Mouse (Mus musculus): ENCODE results near the gene Ltb4r2.

The Ltb4r2 gene
- long read RNA-seq, experiment 1 = 0 reads
- long read RNA-seq, experiment 2 = 0 reads

GRCm38 (mm10) chr14:55761163-55761562 lies at the start of gene Ltb4r2:
TSS of gene Ltb4r2 (plus strand) at chr14:55761428.
- intact Hi-C loops (cut with DNase I) = no loop called here

- intact Hi-C loops (cut with DNase I) = no loop called here
Measured at GRCm38 (mm10) chr14:55711786-55712185, 49.4 kb upstream of the Ltb4r2 start.

DNA sequence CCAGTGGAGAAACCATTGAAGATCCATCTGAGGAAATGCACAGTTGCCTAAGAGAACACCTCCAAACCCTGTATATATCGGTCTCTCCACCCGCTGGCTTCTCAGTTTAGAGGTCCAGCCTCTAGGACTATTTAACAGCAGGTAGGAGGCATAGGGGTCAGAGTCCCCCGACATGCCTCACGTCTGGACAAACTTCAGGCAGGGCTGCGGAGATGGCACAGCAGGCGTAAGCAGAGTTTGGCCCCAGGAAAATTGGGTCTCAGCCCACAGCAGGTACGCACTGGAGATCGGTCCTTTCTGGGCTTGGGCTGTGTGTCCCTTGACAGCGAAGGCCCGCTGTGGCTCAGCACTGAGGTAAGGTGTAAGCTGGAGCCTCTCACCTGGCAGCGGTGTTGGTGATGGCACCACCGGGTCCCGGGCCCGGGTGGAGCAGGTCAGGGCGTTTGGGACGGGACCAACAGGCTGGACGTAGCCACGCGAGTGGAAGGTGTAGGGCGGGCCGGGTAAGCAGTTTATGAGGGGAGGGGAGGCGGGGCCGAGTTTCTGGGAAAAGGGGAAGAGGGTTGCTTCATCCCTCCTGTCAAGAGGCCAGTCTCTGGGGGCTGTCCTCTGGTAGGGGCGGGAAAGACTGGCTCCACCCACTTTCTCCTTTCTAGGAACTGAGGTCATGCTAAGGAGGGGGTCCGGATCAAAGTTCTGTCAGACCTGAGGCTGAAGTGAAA lies 48.1 kb upstream of the Ltb4r2 start:
- intact Hi-C loops (cut with DNase I) = no loop called here

DNA sequence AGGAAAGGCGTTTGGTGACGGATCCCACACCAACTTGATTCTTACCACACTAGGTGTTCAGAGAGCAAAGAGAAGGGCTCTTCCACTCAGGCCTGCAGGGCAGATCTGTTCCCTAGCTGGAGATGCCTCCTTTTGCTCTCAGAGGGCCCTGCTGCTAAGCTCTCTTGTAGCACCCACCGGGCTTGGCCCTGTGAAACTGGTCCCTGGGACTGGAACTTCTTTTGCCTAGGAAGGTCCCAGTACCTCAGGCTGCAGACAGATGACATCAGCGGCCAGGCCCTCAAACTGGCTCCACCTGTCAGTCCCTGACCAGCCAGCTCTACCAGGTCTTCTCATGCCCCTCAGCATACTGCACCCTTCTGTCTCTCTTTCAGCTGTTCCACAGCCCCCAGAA lies 47.5 kb upstream of the Ltb4r2 start, which contains the start of gene Tgm1:
TSS of gene Tgm1 (minus strand) at position 198 of the 394 bp plus-strand sequence.
- intact Hi-C loops (cut with DNase I) = no loop called here

DNA sequence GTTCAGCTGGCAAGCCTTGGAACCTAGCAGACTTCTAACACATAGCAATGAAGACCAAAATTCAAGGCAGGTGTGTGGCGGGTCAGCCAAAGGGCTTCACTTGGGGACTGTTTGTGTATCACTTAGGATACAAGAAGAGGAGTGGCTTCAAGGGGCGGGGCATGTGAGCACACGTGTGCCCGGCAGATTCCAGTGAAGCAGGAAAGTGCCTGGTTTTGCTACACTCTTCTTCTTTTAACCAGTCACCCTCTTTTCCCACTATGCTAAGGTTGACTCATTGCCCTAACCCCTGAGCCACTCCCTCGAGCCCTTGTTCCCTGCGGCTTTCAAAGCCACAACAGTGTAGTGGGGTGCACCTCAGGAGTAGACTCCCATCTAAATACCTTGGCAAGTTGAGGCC lies 46.3 kb upstream of the Ltb4r2 start:
- intact Hi-C loops (cut with DNase I) = no loop called here

GRCm38 (mm10) chr14:55716271-55716670 lies 45.0 kb upstream of the Ltb4r2 start:
- intact Hi-C loops (cut with DNase I) = no loop called here

- intact Hi-C loops (cut with DNase I) = no loop called here
Measured at GRCm38 (mm10) chr14:55716884-55717283, 44.3 kb upstream of the Ltb4r2 start.

- intact Hi-C loops (cut with DNase I) = no loop called here
Measured at GRCm38 (mm10) chr14:55719737-55720136, 41.5 kb upstream of the Ltb4r2 start.

- intact Hi-C loops (cut with DNase I) = no loop called here
Measured at GRCm38 (mm10) chr14:55720666-55721065, 40.6 kb upstream of the Ltb4r2 start.

DNA sequence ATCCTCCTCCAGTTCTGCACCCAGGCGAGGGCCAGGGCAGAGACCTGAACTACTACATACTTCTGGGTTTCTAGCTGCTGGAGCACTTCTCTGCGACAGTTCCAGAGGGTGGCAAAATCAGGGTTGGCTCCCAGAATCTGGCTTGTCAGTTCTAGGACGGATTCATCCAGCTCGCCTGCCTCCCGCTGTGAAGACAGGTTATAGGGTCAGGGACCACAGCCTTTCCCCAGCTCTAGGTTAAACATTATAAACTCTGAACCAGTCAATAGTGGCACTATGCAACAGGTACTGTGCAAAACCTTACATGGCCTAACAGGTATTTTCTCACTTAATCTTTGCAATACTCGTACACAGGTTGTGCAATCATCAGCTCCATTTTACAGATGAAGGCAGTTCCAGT lies 40.2 kb upstream of the Ltb4r2 start:
- intact Hi-C loops (cut with DNase I) = no loop called here

GRCm38 (mm10) chr14:55721700-55722437 lies 39.4 kb upstream of the Ltb4r2 start, which contains the start of gene Rabggta:
TSS of gene Rabggta (minus strand) at chr14:55722263.
- intact Hi-C loops (cut with DNase I) = no loop called here

GRCm38 (mm10) chr14:55722438-55722945 lies 38.7 kb upstream of the Ltb4r2 start:
- intact Hi-C loops (cut with DNase I) = no loop called here

DNA sequence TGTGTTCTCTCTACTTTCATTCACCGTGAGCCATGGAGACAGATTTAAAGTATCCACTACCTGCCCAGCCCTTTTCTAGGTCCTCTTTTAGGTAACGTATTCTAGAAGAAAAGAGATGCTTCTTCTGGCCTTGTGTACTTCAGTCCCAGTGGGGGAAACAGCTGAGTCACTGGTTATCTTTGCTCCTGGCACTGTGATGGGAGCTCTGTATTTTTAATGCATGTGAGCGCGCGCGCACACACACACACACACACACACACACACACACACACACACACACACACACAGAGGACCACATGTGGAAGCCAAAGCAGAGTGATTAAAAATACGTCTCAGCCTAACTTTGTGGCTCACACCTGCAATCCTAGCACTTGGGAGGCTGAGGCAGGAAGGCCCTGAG lies 37.8 kb upstream of the Ltb4r2 start:
- intact Hi-C loops (cut with DNase I) = no loop called here

- intact Hi-C loops (cut with DNase I) = no loop called here
Measured at GRCm38 (mm10) chr14:55724411-55724871, 36.8 kb upstream of the Ltb4r2 start.

GRCm38 (mm10) chr14:55726261-55726660 lies 35.0 kb upstream of the Ltb4r2 start:
- intact Hi-C loops (cut with DNase I) = no loop called here

- intact Hi-C loops (cut with DNase I) = no loop called here
Measured at GRCm38 (mm10) chr14:55727889-55728685, 33.1 kb upstream of the Ltb4r2 start.

- intact Hi-C loops (cut with DNase I) = no loop called here
Measured at GRCm38 (mm10) chr14:55730116-55730515, 31.1 kb upstream of the Ltb4r2 start.

DNA sequence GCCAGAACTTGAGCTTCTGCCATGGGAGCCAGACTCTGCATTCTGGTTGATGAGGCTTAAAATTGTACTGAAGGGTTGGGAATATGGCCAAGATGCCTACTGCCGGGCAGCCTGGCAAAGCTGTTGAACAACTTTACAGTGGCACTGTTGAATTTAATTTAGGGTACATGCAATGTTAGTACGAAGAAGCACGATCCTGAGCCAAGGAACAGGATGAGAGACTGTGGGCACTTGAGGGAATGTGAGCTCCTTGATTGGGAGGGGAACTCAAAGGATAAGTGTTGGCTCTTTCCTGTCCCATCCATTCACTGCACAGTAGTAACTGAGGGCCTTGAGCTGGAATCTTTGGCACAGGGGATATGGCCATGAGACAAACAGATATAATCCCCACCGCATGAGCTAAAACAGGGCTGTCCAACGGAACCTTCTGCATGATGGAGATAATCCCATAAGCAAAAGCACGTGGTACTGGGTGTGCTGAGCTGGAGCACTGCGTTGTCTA lies 30.6 kb upstream of the Ltb4r2 start:
- intact Hi-C loops (cut with DNase I) = no loop called here

- intact Hi-C loops (cut with DNase I) = no loop called here
Measured at GRCm38 (mm10) chr14:55733889-55734288, 27.3 kb upstream of the Ltb4r2 start.

GRCm38 (mm10) chr14:55734869-55735268 lies 26.4 kb upstream of the Ltb4r2 start:
- intact Hi-C loops (cut with DNase I) = no loop called here

DNA sequence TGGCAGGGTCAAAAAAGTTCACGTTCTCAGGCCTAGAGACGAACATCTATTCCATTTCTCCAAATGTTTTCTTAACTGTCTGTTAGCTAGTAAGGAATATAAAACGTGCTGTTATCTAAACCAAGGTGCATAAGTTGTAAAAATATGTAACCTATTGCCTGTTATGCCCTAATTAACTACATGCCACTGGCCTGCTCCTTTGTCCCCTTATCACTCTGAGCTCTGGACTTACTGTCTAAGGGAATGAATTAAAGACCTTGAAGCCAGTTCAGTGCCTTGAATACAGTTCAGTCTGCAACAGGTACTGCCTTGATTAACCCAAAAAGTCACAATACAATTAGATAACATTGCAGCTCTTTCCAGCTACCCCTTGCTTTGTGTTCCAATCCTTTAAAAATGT lies 25.9 kb upstream of the Ltb4r2 start:
- intact Hi-C loops (cut with DNase I) = no loop called here

Data from adrenal gland (tissue).